Mouse (Mus musculus): ENCODE results near the gene Kcnq2.

Kcnq2 gene

GRCm38 (mm10) chr2:181134591-181135445, at the start of gene Kcnq2:
TSS of gene Kcnq2 (minus strand) at chr2:181135300.
- no peak for DNase-seq (ENCODE audit: low read depth in 2 of 2, low spot score in 2 of 2)

- no peak for DNase-seq (ENCODE audit: low read depth in 2 of 2, low spot score in 2 of 2)
These were observed 45.8 kb upstream of the Kcnq2 start for GRCm38 (mm10) chr2:181180898-181181297.

GRCm38 (mm10) chr2:181178471-181178870, 43.4 kb upstream of the Kcnq2 start:
- no peak for DNase-seq (ENCODE audit: low read depth in 2 of 2, low spot score in 2 of 2)

GRCm38 (mm10) chr2:181178015-181178414, 42.9 kb upstream of the Kcnq2 start:
- no peak for DNase-seq (ENCODE audit: low read depth in 2 of 2, low spot score in 2 of 2)

- DNase-seq (ENCODE audit: low read depth in 2 of 2, low spot score in 2 of 2), result no peak
These were observed 39.5 kb upstream of the Kcnq2 start for GRCm38 (mm10) chr2:181174646-181175045.

- no peak for DNase-seq (ENCODE audit: low read depth in 2 of 2, low spot score in 2 of 2)
These were observed 31.4 kb upstream of the Kcnq2 start for GRCm38 (mm10) chr2:181166469-181166868.

GRCm38 (mm10) chr2:181160821-181161220, 25.7 kb upstream of the Kcnq2 start:
- DNase-seq (ENCODE audit: low read depth in 2 of 2, low spot score in 2 of 2), result no peak

- DNase-seq (ENCODE audit: low read depth in 2 of 2, low spot score in 2 of 2), result no peak
These were observed 24.7 kb upstream of the Kcnq2 start for GRCm38 (mm10) chr2:181159771-181160170.

- DNase-seq (ENCODE audit: low read depth in 2 of 2, low spot score in 2 of 2), result no peak
These were observed 24.0 kb upstream of the Kcnq2 start for GRCm38 (mm10) chr2:181159091-181159514.

GRCm38 (mm10) chr2:181158471-181158870, 23.4 kb upstream of the Kcnq2 start:
- no peak for DNase-seq (ENCODE audit: low read depth in 2 of 2, low spot score in 2 of 2)

GRCm38 (mm10) chr2:181157716-181158302, 22.7 kb upstream of the Kcnq2 start:
- DNase-seq (ENCODE audit: low read depth in 2 of 2, low spot score in 2 of 2), result no peak

GRCm38 (mm10) chr2:181157180-181157579, 22.1 kb upstream of the Kcnq2 start:
- DNase-seq (ENCODE audit: low read depth in 2 of 2, low spot score in 2 of 2), result no peak

GRCm38 (mm10) chr2:181156248-181157121, 21.4 kb upstream of the Kcnq2 start, which contains the start of gene Eef1a2:
TSS of gene Eef1a2 (minus strand) at chr2:181157014.
- no peak for DNase-seq (ENCODE audit: low read depth in 2 of 2, low spot score in 2 of 2)

- no peak for DNase-seq (ENCODE audit: low read depth in 2 of 2, low spot score in 2 of 2)
These were observed 20.7 kb upstream of the Kcnq2 start for GRCm38 (mm10) chr2:181155801-181156200.

GRCm38 (mm10) chr2:181154831-181155415, 19.8 kb upstream of the Kcnq2 start:
- no peak for DNase-seq (ENCODE audit: low read depth in 2 of 2, low spot score in 2 of 2)

GRCm38 (mm10) chr2:181154361-181154760, 19.3 kb upstream of the Kcnq2 start:
- no peak for DNase-seq (ENCODE audit: low read depth in 2 of 2, low spot score in 2 of 2)

- peak in 1 of 2 experiments; percentile 6 for DNase-seq (ENCODE audit: low read depth in 2 of 2, low spot score in 2 of 2)
These were observed 18.7 kb upstream of the Kcnq2 start for GRCm38 (mm10) chr2:181153837-181154236.

- no peak for DNase-seq (ENCODE audit: low read depth in 2 of 2, low spot score in 2 of 2)
These were observed 18.0 kb upstream of the Kcnq2 start for GRCm38 (mm10) chr2:181153131-181153530.

- no peak for DNase-seq (ENCODE audit: low read depth in 2 of 2, low spot score in 2 of 2)
These were observed 17.6 kb upstream of the Kcnq2 start for GRCm38 (mm10) chr2:181152701-181153100.

GRCm38 (mm10) chr2:181150281-181150680, 15.2 kb upstream of the Kcnq2 start:
- DNase-seq (ENCODE audit: low read depth in 2 of 2, low spot score in 2 of 2), result no peak

- no peak for DNase-seq (ENCODE audit: low read depth in 2 of 2, low spot score in 2 of 2)
These were observed 13.3 kb upstream of the Kcnq2 start for GRCm38 (mm10) chr2:181148318-181148955.

Measured in CD8-positive naive resting alpha-beta T cell, adult 2 months (primary cell).